Mouse (Mus musculus) right cerebral cortex, postnatal 36 days (tissue): ENCODE data around the gene Ppp1r12b.

ENCODE experiments used
- DNase-seq, 2 experiments: peaks; one replicate each; pipeline ENCODE4 v3.0.0; 2022; ENCODE audit warnings: low spot score in 2 of 2, mixed read lengths in 1 of 2

Ppp1r12b gene

DNA sequence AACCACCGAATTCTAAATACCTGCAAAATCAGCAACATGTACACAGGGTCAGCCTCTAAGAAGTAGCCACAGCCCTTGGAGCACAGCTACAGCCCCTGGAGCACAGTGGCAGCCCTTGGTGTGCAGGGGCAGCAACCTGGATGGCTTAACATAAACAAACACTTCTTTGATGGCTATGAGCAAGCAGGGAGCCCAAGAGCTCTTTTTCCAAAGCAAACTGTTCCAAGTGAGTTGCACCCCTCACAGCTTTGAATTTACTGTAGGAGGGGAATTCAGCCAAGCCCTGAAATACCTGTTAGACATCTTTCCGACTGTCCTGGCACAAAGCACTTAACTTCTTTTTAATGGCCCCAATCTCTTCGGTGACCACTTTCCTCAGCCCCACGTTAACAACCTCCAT, 14.9 kb downstream of the Ppp1r12b start:
- no peak for DNase-seq

GRCm38 (mm10) chr1:134938233-134938632, 17.5 kb downstream of the Ppp1r12b start:
- no peak for DNase-seq

- no peak for DNase-seq
Observed at GRCm38 (mm10) chr1:134936335-134936734, 19.4 kb downstream of the Ppp1r12b start.

DNA sequence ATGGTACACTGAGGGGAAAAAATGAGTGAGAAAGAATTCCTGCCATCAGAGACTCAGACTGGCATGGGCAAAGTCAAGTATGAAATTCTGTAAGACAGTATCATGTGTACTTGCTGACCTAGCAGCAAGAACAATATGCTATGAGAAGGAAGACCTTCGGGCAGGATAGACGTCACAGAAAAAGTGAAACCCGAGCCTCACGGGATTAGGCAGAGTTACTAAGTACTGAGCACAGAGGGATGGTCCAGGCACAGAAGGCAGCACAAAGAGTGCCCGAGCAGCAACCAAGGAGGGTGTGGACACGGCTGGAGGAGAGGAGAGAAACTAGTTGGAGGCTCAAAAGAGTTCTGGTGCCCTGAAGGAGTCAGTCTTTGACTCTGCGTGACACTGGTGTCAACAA, 23.3 kb downstream of the Ppp1r12b start:
- DNase-seq: no peak

- no peak for DNase-seq
Observed at GRCm38 (mm10) chr1:134919010-134919409, 36.7 kb downstream of the Ppp1r12b start.

DNA sequence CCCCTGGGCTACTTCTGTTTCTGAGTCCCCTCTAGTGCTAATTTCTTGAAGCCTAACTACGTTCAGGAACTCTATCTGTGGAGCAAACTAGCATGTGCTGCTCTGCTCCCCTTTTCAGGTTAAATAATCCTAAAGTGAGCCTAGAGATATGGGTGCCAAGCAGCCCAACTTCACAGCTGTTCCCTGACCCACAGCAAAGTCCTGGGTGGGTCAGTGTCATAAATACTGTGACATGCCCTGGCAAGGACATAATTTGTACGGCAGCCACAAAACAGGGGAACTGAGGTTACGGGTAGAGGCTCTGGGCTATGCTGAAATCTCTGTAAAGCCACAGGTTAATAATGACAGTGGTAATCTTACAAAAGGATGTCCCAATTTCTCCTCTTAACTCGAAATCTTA, 40.3 kb downstream of the Ppp1r12b start:
- DNase-seq: no peak

DNA sequence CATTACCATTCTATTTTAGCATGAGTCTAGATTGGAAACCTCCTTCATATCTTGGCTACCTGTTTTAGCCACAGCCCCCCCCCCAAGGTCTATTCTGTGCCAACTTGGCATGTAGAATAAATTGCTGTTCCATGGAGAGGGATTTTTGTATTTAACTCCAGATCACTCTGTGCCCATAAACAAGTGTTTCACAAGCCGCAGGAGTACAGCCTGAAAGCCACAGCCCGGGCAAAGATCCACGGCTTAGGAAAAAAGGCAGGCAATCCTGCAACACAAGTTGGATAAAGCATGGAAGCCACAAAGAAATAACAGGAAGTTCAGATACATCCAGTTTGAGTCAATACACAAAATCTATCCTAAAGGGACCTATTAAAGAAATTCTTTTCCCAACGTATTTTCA, 42.2 kb downstream of the Ppp1r12b start:
- no peak for DNase-seq

GRCm38 (mm10) chr1:134911892-134912291, 43.9 kb downstream of the Ppp1r12b start:
- no peak for DNase-seq

DNA sequence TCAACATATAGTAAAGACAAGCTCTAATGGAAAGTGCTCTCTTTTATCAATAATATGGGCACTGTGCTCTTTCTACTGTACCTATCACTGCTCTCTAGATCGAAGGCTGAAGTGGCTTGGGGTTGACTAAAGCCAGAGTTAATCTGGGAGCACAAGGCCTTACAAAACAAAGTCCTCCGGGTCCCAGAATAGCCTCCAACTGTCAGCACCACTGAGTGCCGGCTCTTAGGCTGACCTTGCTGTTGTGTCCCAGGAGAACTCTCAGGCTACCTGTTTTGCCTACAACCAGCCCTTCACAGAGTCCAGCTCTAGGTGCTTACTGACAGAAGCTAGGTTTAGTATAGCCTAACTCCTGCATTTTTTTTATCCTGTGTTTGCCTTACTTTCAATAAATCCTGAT, 45.7 kb downstream of the Ppp1r12b start:
- no peak for DNase-seq

DNA sequence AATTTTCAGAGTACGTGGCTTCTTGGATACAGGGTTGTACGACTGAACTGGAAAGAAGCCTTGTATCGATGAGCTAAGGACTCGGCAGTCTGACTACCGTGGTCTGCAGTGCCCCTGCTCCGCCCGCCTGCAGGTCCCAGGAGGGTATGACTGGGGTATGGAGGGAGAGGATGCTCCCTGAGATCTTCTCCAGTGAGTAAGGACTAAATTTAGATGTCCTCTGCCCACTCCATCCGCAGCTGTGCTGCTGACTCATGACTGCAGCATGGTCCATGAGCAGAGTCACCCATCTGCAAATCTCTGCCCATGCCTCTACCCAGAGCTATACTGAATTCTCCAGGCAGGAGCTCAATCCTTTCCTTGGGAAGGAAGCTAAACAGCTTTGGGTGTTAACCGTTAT, 46.3 kb downstream of the Ppp1r12b start:
- peak; percentile 78 to 86 for DNase-seq

DNA sequence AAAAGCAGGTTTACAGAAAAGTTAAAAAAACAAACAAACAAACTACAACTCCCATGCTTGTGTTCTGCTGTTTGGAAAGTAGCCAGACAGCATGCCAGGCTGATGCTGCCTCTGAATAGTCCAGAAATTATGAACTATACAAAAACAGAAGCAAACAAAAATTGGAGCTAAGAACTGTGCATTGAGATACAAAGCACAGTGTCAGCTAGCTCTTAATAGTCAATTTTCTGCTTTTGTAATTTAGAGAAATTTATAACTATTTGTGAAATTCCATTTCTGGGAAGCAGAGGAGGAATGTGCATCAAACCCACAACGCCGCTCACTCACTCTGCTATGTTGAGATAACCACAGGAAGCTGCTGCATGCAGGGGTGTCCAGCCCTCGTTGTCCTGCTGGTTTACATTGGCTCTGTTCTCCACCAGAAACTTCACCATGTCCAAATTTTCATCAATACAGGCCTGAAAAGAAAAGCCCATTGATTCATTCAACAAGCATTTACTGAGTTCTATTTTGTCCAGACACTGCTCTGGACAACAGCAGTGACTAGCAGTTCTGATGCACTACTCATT, 53.6 kb downstream of the Ppp1r12b start:
- no peak for DNase-seq

DNA sequence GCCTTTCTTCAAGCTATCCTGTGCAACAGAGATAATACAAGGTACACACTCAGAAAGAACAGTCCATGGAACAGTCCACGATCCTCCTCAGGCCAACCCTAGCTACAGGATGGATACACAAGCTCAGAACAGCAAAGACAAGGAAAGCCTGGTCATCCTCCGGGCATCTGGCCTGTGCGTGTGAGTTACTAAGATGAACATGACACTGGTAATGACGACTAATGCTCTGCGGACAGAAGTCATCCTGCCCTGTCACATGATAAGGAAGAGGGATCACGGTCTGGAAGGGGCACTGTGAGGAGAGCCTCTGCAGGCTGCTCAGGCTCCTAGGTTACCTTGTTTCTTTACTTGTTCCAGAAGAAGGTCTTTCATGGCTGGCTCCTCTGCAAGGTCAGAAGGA, 59.7 kb downstream of the Ppp1r12b start:
- DNase-seq: no peak

GRCm38 (mm10) chr1:134894803-134895202, 60.9 kb downstream of the Ppp1r12b start:
- DNase-seq: no peak

- DNase-seq: no peak
Observed at GRCm38 (mm10) chr1:134891916-134892315, 63.8 kb downstream of the Ppp1r12b start.

- DNase-seq: no peak
Observed at GRCm38 (mm10) chr1:134889629-134890028, 66.1 kb downstream of the Ppp1r12b start.

GRCm38 (mm10) chr1:134875800-134876199, 79.9 kb downstream of the Ppp1r12b start:
- no peak for DNase-seq

DNA sequence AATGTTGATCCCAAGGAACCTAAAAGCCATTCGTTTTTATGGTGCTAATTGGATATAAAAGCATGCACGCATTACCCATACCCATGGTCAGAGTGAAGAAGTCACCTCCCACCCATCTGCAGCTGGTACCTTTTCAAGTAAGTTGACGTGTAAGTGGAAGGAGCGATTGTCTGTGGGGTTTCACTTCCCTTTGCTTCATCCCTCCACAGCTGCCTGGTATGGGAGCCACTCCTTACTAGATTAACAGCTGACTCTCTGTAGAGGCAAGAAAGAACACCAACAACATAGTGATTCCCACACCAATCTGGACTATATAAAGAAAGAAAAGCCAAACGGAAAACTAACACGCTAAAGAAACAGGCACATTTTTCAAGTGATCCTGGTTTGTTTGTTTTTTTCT, 83.1 kb downstream of the Ppp1r12b start:
- no peak for DNase-seq

DNA sequence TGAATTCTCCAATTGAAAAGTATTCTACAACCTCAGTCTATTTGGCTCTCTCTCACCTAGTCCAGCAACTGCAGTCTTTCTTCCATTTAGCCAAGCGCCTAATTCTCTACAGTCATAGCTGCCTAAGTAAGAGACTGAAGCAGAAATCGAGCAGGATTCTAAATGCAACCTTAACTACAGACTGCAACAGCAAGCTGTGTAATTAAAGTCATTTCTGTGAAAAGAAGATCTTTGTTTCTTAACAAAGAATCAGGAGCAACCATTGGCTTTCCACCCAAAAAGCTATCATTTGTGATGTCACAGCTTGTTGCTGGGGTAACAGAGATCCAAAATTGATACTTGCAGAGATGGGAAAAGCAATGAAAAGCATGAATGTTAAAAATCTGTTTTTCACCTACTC, 89.3 kb downstream of the Ppp1r12b start:
- no peak for DNase-seq

DNA sequence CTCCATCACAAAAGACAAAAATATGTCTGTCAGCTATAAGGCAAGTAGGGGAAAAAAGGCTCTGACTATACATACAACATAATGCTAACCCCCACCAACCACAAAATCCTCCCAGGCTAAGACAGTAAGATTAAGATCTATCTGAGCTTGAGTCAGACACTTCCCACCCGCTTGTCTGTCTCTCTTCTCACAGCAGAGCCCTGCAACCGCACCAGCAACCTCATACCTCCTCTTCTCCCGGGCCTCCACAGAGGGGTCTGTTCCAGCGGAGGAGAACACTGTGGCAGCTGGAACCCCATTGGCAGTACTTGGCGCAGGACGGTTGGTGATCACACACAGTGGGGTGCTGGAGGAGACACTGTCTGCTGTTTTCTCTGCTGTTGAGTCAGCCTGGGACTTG, 90.2 kb downstream of the Ppp1r12b start:
- DNase-seq: no peak

- DNase-seq: no peak
Observed at GRCm38 (mm10) chr1:134860538-134860937, 95.2 kb downstream of the Ppp1r12b start.

DNA sequence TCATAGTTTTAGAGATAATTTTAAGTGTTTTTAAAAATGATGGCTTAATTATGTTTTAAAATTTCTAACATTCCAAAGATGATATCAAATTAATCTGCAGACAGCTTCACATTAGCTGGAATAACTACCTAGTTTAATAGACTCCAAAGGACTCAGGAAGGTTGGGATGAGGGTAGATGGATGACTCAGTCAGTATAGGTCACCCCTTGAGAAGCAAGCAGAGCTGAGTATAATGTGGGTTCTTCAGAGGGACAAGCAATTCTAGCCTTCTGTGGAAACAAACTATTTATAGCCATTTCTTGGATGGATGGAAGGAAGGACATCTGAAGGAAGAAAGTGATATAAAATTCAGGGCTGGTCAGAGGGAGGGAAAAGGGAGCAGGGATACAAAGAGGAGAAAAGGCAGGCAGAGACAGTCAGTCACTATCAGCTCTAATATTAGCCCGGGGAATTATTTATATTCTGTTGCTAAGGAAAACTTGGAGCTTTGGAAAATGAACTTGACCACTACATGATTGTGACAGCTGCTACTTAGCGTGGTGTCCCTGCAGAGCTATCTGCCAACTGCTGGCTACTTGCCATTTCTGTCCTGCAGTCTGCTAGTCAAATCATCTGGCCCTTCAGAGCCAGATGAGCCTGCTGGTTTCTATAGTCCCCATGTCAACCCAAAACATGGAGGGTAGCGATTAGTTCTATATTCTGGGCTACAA, 97.2 kb downstream of the Ppp1r12b start:
- DNase-seq: no peak

DNA sequence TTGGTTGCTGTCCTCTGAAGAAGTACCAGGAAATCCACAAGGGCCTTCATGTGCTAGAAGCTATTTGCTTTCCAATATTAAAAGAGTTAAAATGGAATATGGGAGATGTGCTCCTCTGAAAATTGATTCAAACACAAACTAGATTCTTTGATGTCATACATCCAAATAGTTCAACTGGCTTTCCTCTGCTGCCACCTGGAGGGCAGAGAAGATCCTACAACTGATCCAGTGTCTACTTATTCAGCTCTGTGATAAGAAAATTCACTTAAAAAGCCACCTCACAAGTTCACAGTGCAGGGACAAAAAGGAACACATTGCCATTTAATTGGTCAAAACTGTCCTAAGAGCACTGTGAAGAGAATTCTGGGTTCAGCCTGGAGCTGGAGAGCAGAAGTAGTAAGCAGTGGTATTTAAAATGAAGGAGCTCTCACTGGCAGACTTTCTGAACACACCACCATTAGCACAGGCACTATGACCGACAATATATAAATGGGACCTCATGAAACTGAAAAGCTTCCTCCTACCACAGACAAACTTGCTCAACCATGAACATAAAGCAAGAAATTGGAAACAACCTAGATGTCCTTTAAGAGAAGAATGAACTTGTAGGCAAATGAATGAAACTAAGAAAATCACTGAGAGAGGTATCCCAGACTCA, 101.3 kb downstream of the Ppp1r12b start:
- DNase-seq: peak; percentile 58 to 66

DNA sequence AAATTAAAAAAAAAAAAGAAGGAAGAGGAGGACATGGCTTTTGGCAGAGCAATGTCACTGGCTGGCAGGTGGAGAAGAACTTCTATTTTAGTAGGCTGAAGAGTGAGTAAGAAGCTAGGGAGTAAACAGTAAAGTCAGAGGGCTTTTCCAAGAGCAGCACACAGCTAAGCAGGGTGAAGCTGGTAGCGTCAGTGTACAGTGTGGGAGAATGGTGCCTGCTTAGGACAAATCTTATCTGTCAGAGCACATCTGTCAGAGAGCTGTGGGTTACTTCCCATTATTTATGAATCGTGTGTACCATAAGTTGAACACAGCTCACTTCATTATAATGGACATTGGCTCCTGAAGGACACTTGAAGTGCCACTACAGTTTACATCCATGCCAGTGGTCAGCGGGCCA, 102.9 kb downstream of the Ppp1r12b start:
- DNase-seq: no peak
